Mouse (Mus musculus) hindbrain, embryonic 13.5 days (tissue): ENCODE data around the gene Myoz1. TPM values are rescaled to one million over a fixed set of nuclear protein-coding genes. Genes with fewer than 3 reads are reported as not detected.

Experiments used
- ATAC-seq: fragments of 200-750 bp; cut with Nextera tagmentation; 2 replicates; pipeline ENCODE4 v1.8.0; 2017; ENCODE audit warnings: moderate TSS enrichment; ENCODE audit not compliant: low FRiP score
- H3K27ac ChIP-seq: fragments of 300-500 bp; sonication (generic); 2 replicates; pipeline ENCODE4 v1.5.1; 2015; ENCODE audit warnings: inconsistent platforms, mild to moderate bottlenecking, moderate library complexity
- H3K27me3 ChIP-seq: fragments of 300-500 bp; sonication (generic); 2 replicates; pipeline ENCODE4 v1.6.1; 2015; ENCODE audit warnings: mild to moderate bottlenecking, inconsistent platforms
- H3K36me3 ChIP-seq: fragments of 300-500 bp; sonication (generic); 2 replicates; pipeline ENCODE4 v1.6.1; 2015; ENCODE audit warnings: mild to moderate bottlenecking, inconsistent platforms
- H3K4me1 ChIP-seq: fragments of 300-500 bp; sonication (generic); replicated peaks from 2 replicates; pipeline ENCODE4 v1.6.1; 2015; ENCODE audit warnings: inconsistent platforms
- H3K4me2 ChIP-seq: fragments of 300-500 bp; sonication (generic); 2 replicates; pipeline ENCODE4 v1.6.1; 2015; ENCODE audit warnings: inconsistent platforms, mild to moderate bottlenecking, moderate library complexity
- H3K4me3 ChIP-seq: fragments of 300-500 bp; sonication (generic); 2 replicates; pipeline ENCODE4 v1.5.1; 2015; ENCODE audit warnings: mild to moderate bottlenecking, inconsistent platforms
- H3K9ac ChIP-seq: fragments of 300-500 bp; sonication (generic); 2 replicates; pipeline ENCODE4 v1.6.1; 2015; ENCODE audit warnings: mild to moderate bottlenecking, inconsistent platforms
- H3K9me3 ChIP-seq: fragments of 300-500 bp; sonication (generic); 2 replicates; pipeline ENCODE4 v1.6.1; 2016; ENCODE audit warnings: inconsistent platforms
- WGBS: fragments of 180-500 bp; shearing (Covaris S2); methylation state at CpG from one replicate; pipeline ENCODE4 v1.1.7; 2015; 5-methylcytosine and 5-hydroxymethylcytosine counted together
- polyA plus RNA-seq: library from polyadenylated mRNA; unstranded; fragments of >200 nt; fragmentation: Nextera tagmentation; extraction: Ambion mirVana; gene quantifications from 2 replicates; pipeline ENCODE4 v1.2.1, GENCODE M21; 2015

The Myoz1 gene
- polyA plus RNA-seq, 1 experiment from 2014 or later = 0.30 TPM

DNA sequence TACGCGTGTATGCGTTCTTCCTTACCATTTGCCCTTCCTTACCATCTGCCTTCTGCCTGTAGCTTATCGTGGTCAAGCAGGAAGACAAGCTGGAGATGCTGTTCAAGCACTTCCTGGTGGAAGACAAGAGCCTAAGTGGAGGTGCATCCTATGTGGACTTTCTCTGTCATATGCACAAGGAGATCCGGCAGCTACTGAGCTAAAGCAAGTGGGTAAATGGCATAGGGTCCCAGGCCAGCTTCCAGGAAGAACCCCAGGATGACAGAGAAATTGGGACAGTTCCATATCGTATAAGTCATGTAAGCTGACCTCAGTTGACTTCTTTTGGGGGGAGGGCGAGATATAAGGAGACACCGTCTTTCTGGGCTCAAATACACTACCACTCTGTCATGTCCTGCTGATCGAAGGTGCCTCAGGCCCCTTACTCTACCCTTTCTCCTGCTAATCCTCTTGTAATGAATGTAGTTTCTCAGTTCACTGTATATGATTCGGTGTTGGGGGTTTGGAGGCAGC, 37.3 kb upstream of the Myoz1 start:
- Histone ChIP-seq H3K9me3 (no peaks in the 10 kb centered on the region), H3K9ac (no peak overlapping the region; the same call in 1 of the 2 replicates), H3K27ac (peak overlapping the region; percentile 96), H3K4me1 (peaks cover 39% of the 10 kb centered on the region), H3K4me2 (no peak overlapping the region), H3K27me3 (no peaks in the 10 kb centered on the region), H3K4me3 (0 out of 2 replicates have a peak overlapping the region, but pooled peaks have one; percentile 65), H3K36me3 (peaks cover 59% of the 10 kb centered on the region)
- WGBS = 95% methylated on average over 10 of the region's 10 CpGs
- no peak for ATAC-seq

DNA sequence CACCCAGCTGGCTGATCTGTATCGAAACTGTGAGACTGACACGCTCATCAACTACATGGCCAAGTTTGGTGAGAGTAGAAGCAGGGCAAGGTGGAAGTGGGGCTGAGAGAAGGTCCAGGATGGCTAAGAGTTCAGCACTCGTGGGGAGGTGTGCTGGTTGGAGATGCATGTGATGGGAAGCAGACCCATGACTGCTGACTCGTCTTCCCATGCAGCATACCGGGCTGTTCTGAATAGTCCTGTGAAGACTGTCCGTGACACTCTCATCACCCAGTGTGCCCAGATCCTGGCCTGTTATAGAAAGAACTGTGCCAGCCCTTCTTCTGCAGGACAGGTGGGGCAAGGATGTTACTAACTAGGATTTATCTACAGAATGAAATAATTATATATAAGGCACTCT, 35.4 kb upstream of the Myoz1 start:
- Histone ChIP-seq H3K27me3 (no peaks in the 10 kb centered on the region), H3K4me3 (no peak overlapping the region), H3K36me3 (peaks cover 76% of the 10 kb centered on the region), H3K9ac (no peak overlapping the region), H3K4me2 (no peak overlapping the region), H3K27ac (no peak overlapping the region), H3K4me1 (peaks cover 20% of the 10 kb centered on the region), H3K9me3 (no peaks in the 10 kb centered on the region)
- no peak for ATAC-seq
- WGBS = 91% methylated on average over 6 of the region's 6 CpGs

DNA sequence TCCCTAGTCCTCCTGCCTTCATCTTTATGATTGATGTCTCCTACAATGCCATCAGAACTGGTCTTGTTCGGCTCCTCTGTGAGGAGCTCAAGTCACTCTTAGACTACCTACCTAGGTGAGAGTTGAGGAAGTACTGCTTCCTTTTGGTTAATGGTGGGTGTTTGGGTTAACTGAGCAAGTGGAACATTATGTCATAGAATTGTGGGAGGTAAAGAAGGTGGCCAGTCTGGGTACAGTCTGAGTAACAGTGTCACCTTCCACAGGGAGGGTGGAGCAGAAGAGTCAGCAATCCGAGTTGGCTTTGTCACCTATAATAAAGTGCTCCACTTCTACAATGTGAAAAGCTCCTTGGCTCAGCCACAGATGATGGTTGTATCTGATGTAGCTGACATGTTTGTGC, 32.7 kb upstream of the Myoz1 start:
- 88% methylated on average over 2 of the region's 2 CpGs for WGBS

DNA sequence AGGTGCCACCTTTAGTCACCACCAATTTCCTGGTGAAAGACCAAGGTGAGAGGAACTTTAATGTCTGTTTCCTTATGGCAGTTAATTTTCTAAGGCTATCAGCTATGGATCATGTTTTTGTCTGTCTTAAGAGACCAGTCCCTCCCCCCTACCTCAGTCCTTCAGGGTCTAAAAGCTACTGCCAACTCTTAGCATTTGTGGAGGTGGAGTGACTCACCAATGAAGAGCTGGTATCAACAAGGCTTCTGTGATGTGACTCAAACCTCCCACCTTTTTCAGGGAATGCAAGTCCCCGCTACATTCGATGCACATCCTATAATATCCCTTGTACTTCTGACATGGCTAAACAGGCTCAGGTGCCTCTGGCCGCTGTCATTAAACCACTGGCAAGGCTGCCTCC, 30.2 kb upstream of the Myoz1 start:
- Histone ChIP-seq H3K9ac (no peak overlapping the region), H3K9me3 (no peaks in the 10 kb centered on the region), H3K4me3 (no peak overlapping the region), H3K27me3 (no peaks in the 10 kb centered on the region), H3K4me2 (no peak overlapping the region), H3K27ac (no peak overlapping the region), H3K4me1 (no peaks in the 10 kb centered on the region), H3K36me3 (peaks cover 100% of the 10 kb centered on the region)
- WGBS = 96% methylated on average over 3 of the region's 3 CpGs
- no peak for ATAC-seq

More for the DNA sequence above, 32.7 kb upstream of the Myoz1 start:
- H3K27me3 ChIP-seq = no peaks in the 10 kb centered on the region
- no peak for ATAC-seq
- peaks cover 4% of the 10 kb centered on the region for H3K4me1 ChIP-seq
- no peak overlapping the region for H3K4me2 ChIP-seq
- no peaks in the 10 kb centered on the region for H3K9me3 ChIP-seq
- H3K9ac ChIP-seq = no peak overlapping the region
- no peak overlapping the region for H3K27ac ChIP-seq
- H3K36me3 ChIP-seq = peaks cover 100% of the 10 kb centered on the region
- no peak overlapping the region for H3K4me3 ChIP-seq

DNA sequence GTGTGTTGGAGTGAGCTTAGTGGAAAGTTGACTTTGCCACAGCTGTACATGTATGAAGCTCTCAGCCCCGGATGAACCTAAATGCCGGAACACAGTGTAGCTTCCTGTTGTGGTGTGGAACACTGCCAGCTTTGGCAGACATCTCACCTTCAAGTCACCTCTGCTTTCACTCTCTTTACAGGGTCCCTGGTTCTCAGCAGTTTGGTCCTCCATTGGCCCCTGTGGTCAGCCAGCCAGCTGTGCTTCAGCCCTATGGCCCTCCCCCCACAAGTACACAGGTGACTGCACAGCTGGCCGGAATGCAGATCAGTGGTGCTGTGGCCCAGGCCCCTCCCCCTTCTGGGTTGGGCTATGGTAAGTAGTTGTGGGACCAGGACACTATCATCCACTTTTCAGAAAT, 26.2 kb upstream of the Myoz1 start:
- WGBS = 85% methylated on average over 3 of the region's 3 CpGs
- H3K4me2 ChIP-seq = no peak overlapping the region
- no peaks in the 10 kb centered on the region for H3K27me3 ChIP-seq
- H3K9ac ChIP-seq = no peak overlapping the region
- no peaks in the 10 kb centered on the region for H3K4me1 ChIP-seq
- peaks cover 100% of the 10 kb centered on the region for H3K36me3 ChIP-seq
- no peak overlapping the region for H3K27ac ChIP-seq
- no peak overlapping the region for H3K4me3 ChIP-seq
- ATAC-seq = no peak
- H3K9me3 ChIP-seq = no peaks in the 10 kb centered on the region

DNA sequence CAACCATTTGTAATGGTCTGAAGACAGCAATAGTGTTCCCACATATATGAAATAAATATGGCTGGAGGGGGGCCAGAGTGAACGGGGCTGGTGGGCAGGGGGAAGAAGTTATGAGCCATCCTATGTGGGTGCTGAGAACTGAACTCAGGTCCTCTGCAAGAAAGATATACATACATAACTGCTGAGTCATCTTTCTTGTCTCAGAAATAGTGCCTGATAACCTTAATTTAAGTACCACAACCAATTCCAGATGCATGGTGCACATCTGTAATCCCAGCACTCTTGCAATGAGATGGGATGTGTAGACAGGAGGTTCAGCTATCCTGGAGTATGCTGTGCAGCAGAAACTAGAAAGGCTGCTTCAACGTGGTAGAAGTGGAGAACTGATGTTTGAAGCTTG, 25.4 kb upstream of the Myoz1 start:
- Histone ChIP-seq H3K4me3 (no peak overlapping the region), H3K27me3 (no peaks in the 10 kb centered on the region), H3K9me3 (no peaks in the 10 kb centered on the region), H3K27ac (no peak overlapping the region), H3K4me2 (no peak overlapping the region), H3K4me1 (0 out of 2 replicates have a peak, but pooled peaks cover 1% of the 10 kb centered on the region), H3K9ac (no peak overlapping the region), H3K36me3 (peaks cover 99% of the 10 kb centered on the region)
- ATAC-seq = no peak
- 91% methylated on average over 2 of the region's 2 CpGs for WGBS

DNA sequence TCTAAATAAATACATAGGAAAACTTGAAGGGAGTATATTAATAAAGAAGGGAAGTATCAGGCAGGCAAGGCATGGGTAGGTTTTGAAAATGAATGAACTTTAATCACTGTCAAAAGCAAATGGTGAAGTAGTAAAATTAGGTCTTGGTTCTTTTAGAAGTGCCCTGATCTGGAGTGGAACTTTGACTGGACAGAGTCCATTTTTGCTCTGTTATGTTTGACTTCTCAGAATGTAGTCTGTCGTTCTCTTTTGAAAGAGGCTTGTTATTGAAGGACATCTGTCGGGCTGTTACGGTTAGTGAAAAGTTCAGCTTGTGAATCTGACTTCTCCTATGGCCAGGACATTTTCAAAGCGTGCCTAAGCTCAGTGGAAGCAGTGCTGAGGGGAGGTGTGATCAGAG, 21.6 kb upstream of the Myoz1 start:
- ATAC-seq = no peak
- 95% methylated on average over 4 of the region's 4 CpGs for WGBS
- peaks cover 70% of the 10 kb centered on the region for H3K36me3 ChIP-seq
- H3K27me3 ChIP-seq = no peaks in the 10 kb centered on the region
- no peak overlapping the region for H3K4me3 ChIP-seq
- no peak overlapping the region for H3K4me2 ChIP-seq
- H3K9ac ChIP-seq = no peak overlapping the region
- no peaks in the 10 kb centered on the region for H3K9me3 ChIP-seq
- H3K4me1 ChIP-seq = peaks cover 22% of the 10 kb centered on the region
- no peak overlapping the region for H3K27ac ChIP-seq

DNA sequence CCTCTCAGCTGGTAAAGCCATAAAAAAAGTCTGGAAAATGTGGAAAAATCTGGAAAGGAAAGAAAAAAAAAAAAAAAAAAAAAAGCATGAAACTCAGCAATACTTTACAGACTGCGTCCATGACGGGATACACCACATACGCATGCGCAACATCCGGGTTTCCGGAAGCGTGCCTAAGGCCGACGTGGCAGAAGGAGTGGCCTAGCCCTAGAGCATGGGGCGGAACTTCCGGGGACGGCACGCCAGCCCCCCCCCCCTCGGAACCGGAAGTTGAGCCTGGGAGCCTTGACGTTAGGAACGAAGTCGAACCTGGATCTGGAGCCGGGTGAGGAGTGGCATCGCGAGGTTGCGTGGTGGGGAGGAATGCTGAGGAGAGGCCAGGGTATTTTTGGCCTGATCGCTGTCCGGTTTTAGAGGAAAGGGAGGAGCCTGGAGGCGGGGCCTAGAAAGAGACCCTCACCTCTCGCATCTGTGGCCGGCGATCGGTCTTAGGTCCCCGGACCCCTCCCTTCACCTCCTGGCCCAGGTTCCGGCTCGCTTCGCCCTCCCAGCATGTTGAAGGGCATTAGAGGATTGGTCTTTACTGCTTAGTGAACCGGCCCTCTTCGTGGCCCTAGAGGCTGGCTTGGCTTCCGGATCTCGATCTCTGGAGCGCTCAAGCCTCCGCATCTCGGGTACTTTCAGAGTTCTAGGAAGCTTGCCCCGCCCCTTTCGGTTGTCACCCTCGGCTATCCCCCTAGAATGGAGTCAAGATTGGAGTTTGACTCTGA, 17.9 kb upstream of the Myoz1 start, which contains the start of gene Sec24c:
Sec24c (plus strand) TSS at position 245 of the 770 bp plus-strand sequence.
- H3K9ac ChIP-seq = peak within 1 kb of the TSS; percentile 91
- peak; percentile 95 for ATAC-seq
- no peaks in the 10 kb centered on the region for H3K9me3 ChIP-seq
- H3K27ac ChIP-seq = peak within 1 kb of the TSS; percentile 86
- H3K27me3 ChIP-seq = peaks cover 18% of the 10 kb centered on the region
- peaks cover 33% of the 10 kb centered on the region for H3K36me3 ChIP-seq
- peak within 1 kb of the TSS; percentile 95 for H3K4me2 ChIP-seq
- H3K4me1 ChIP-seq = peaks cover 22% of the 10 kb centered on the region
- under 1% methylated on average over 43 of the region's 43 CpGs for WGBS
- peak within 1 kb of the TSS; percentile 89 for H3K4me3 ChIP-seq

DNA sequence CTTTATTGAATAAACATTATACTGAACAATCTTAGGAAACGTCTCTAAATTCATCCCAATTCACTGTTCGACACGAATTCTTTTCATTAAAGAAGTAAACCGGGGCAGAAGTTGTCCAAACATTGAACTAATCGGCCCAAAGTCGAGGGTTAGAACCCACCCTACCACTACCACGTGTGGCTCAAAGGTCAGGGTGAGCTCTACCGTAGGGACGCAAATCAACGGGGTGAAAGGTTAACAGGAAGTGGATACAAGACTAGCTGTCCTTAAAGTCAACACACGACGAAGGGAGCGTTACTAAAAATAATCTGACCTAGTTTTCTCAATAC, 17.4 kb upstream of the Myoz1 start:
- Histone ChIP-seq H3K4me3 (peak overlapping the region; percentile 89), H3K27me3 (peaks cover 24% of the 10 kb centered on the region), H3K36me3 (peaks cover 28% of the 10 kb centered on the region), H3K27ac (peak overlapping the region; percentile 73), H3K4me2 (peak overlapping the region; percentile 72), H3K9me3 (no peaks in the 10 kb centered on the region), H3K9ac (0 out of 2 replicates have a peak overlapping the region, but pooled peaks have one; percentile 58), H3K4me1 (peaks cover 22% of the 10 kb centered on the region)
- ATAC-seq = peak; percentile 82
- 14% methylated on average over 13 of the region's 13 CpGs for WGBS

DNA sequence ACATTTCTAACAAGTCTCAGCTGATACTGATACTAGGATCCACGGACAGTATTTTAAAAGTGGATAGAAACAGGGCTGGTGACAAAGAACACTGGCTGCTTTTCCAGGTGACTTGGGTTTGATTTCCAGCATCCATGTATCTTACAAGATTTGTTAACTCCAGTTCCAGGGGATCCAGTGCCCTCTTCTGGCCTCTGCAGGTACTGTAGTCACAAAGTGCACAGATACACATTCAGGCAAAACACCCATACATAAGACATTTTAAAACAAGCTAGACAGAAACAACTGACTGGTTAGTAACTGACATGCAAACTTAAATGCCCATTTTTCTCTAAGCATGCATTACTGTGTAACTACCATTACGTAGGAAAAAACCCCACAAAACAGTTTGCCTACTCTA, 16.6 kb upstream of the Myoz1 start:
- Histone ChIP-seq H3K27ac (no peak overlapping the region), H3K9me3 (no peaks in the 10 kb centered on the region), H3K4me1 (peaks cover 22% of the 10 kb centered on the region), H3K9ac (no peak overlapping the region), H3K4me2 (peak overlapping the region; percentile 72; the same call in 1 of the 2 replicates), H3K4me3 (no peak overlapping the region), H3K36me3 (peaks cover 21% of the 10 kb centered on the region), H3K27me3 (peaks cover 31% of the 10 kb centered on the region)
- WGBS = 92% methylated on average over 2 of the region's 2 CpGs
- no peak for ATAC-seq

DNA sequence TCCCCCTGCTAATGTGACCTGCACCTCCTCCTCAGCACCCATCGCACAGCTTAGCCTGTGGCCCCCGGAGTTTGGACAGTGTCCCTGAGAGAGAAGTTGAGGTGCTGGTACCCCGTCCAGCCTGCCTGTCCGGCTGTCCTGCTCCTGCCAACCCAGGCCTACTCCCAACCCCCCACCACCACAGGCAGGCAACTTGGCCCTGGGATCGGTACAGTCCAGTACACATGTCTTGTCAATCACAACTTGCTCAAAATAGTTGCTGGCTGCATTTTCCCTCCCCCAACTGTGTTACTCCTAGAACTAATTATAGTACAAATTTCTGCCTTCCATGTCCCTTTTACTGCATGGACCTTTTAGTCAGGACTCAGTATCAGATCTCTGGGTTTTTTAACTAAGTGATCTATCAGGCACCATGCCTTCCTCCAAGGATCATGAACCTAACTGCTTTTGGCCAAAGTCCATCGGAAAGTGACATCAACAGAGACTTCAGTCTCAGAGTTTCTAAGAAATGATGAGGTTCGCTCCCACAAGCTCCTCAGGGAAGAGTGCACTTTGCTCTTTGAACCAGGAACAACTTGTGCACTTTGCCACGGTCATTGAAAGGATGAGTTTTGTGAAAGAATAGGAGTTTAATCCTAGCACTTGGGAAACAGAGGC, 11.9 kb upstream of the Myoz1 start, which contains the start of gene Synpo2l:
Synpo2l (minus strand) TSS at position 201 of the 657 bp plus-strand sequence.
- H3K36me3 ChIP-seq = no peaks in the 10 kb centered on the region
- H3K9ac ChIP-seq = no peak within 1 kb of the TSS
- H3K4me3 ChIP-seq = no peak within 1 kb of the TSS
- WGBS = 86% methylated on average over 8 of the region's 8 CpGs
- no peaks in the 10 kb centered on the region for H3K9me3 ChIP-seq
- no peak within 1 kb of the TSS for H3K27ac ChIP-seq
- no peak within 1 kb of the TSS for H3K4me2 ChIP-seq
- peaks cover 63% of the 10 kb centered on the region for H3K27me3 ChIP-seq
- no peak for ATAC-seq
- H3K4me1 ChIP-seq = no peaks in the 10 kb centered on the region

DNA sequence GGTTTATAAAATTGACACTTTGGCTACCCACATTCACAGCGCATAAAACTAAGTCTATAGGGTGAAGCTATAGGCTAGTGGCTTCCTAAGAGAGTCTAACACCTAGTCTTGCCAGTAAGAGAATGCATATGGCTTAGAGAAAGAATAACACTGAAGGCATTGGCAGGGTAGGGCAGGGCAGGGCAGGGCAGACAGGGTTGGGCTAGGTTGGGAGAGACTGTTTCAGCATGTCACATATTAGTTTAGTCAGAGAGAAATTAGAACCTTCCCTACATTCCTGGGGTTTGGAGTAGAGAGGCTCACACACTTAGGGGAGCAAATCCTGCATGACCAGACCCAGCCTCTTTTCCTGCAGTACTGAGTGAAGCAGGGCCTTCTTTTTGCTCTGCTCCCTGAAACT, 11.1 kb upstream of the Myoz1 start:
- Histone ChIP-seq H3K36me3 (no peaks in the 10 kb centered on the region), H3K4me1 (peaks cover 2% of the 10 kb centered on the region), H3K27me3 (peaks cover 71% of the 10 kb centered on the region), H3K4me2 (no peak overlapping the region), H3K9me3 (no peaks in the 10 kb centered on the region), H3K27ac (no peak overlapping the region), H3K4me3 (no peak overlapping the region), H3K9ac (no peak overlapping the region)
- WGBS = 66% methylated on average over 1 of the region's 1 CpGs
- ATAC-seq = no peak
